Mouse (Mus musculus) liver, embryonic 16.5 days (tissue): ENCODE data around the gene Mxra7. TPM values are rescaled to one million over a fixed set of nuclear protein-coding genes. Genes with fewer than 3 reads are reported as not detected.
A peak's percentile ranks its signal among the peaks of the same experiment; 100 is the strongest.
"Not testable (repeated sequence)": the region's sequence is repeated elsewhere in the genome, so short reads cannot be mapped to it uniquely, and the experiment has no call there.

Experiments used
- ATAC-seq: fragments of 200-750 bp; cut with Nextera tagmentation; 2 replicates; pipeline ENCODE4 v1.8.0; 2017; ENCODE audit warnings: low read depth, mild to moderate bottlenecking, moderate number of reproducible peaks, moderate library complexity
- H3K27ac ChIP-seq: fragments of 300-500 bp; sonication (generic); 2 replicates; pipeline ENCODE4 v1.5.1; 2014; ENCODE audit warnings: mild to moderate bottlenecking, low read length
- H3K27me3 ChIP-seq: fragments of 300-500 bp; sonication (generic); 2 replicates; pipeline ENCODE4 v1.6.1; 2014; ENCODE audit warnings: low read depth, low read length, mixed read lengths; ENCODE audit not compliant: control insufficient read depth, insufficient read depth
- H3K36me3 ChIP-seq: fragments of 300-500 bp; sonication (generic); 2 replicates; pipeline ENCODE4 v1.6.1; 2014; ENCODE audit warnings: mild to moderate bottlenecking; ENCODE audit not compliant: control insufficient read depth, insufficient read depth
- H3K4me1 ChIP-seq: fragments of 300-500 bp; sonication (generic); 2 replicates; pipeline ENCODE4 v1.6.1; 2014; ENCODE audit warnings: low read depth, low read length, mixed read lengths; ENCODE audit not compliant: control insufficient read depth
- H3K4me2 ChIP-seq: fragments of 300-500 bp; sonication (generic); 2 replicates; pipeline ENCODE4 v1.6.1; 2014; ENCODE audit warnings: low read depth, low read length, mixed read lengths
- H3K4me3 ChIP-seq: fragments of 300-500 bp; sonication (generic); 2 replicates; pipeline ENCODE4 v1.5.1; 2014; ENCODE audit warnings: low read depth, mild to moderate bottlenecking, low read length
- H3K9ac ChIP-seq: fragments of 300-500 bp; sonication (generic); 2 replicates; pipeline ENCODE4 v1.6.1; 2014; ENCODE audit warnings: low read depth, low read length
- H3K9me3 ChIP-seq: fragments of 300-500 bp; sonication (generic); replicated peaks from 2 replicates; pipeline ENCODE4 v1.6.1; 2016; ENCODE audit warnings: low read length; ENCODE audit not compliant: control insufficient read depth
- WGBS: fragments of 180-500 bp; shearing (Covaris S2); extraction: QIAGEN DNeasy Blood & Tissue Kit; methylation state at CpG from one replicate; pipeline ENCODE4 v1.1.7; 2014; ENCODE audit not compliant: insufficient replicate concordance; 5-methylcytosine and 5-hydroxymethylcytosine counted together
- polyA plus RNA-seq: library from polyadenylated mRNA; unstranded; fragments of >200 nt; fragmentation: Nextera tagmentation; extraction: Ambion mirVana; gene quantifications from 2 replicates; pipeline ENCODE4 v1.2.1, GENCODE M21; 2015

Gene Mxra7
- polyA plus RNA-seq, 1 experiment from 2014 or later, result 1.4 TPM

- no peak overlapping the region for H3K4me3 ChIP-seq
- H3K36me3 ChIP-seq, result peaks cover 49% of the 10 kb centered on the region
- WGBS, result 70% methylated on average over 7 of the region's 7 CpGs
- H3K4me1 ChIP-seq, result peaks cover 27% of the 10 kb centered on the region
- no peaks in the 10 kb centered on the region for H3K9me3 ChIP-seq
- 0 out of 2 replicates have a peak overlapping the region, but pooled peaks have one; percentile 21 for H3K27ac ChIP-seq
- no peak overlapping the region for H3K4me2 ChIP-seq
- ATAC-seq, result no peak
- no peaks in the 10 kb centered on the region for H3K27me3 ChIP-seq
- no peak overlapping the region for H3K9ac ChIP-seq
Measured at GRCm38 (mm10) chr11:116839601-116840000, 11.8 kb upstream of the Mxra7 start.

GRCm38 (mm10) chr11:116838936-116839335, 11.1 kb upstream of the Mxra7 start:
- H3K4me2 ChIP-seq, result no peak overlapping the region
- H3K36me3 ChIP-seq, result peaks cover 52% of the 10 kb centered on the region
- ATAC-seq, result no peak
- no peak overlapping the region for H3K9ac ChIP-seq
- H3K4me1 ChIP-seq, result peaks cover 23% of the 10 kb centered on the region
- no peak overlapping the region for H3K4me3 ChIP-seq
- no peak overlapping the region for H3K27ac ChIP-seq
- no peaks in the 10 kb centered on the region for H3K9me3 ChIP-seq
- H3K27me3 ChIP-seq, result no peaks in the 10 kb centered on the region
- WGBS, result 82% methylated on average over 14 of the region's 14 CpGs

- no peak for ATAC-seq
- Histone ChIP-seq H3K9me3 (no peaks in the 10 kb centered on the region), H3K9ac (no peak overlapping the region), H3K4me1 (peaks cover 23% of the 10 kb centered on the region), H3K27ac (no peak overlapping the region), H3K4me2 (no peak overlapping the region), H3K36me3 (peaks cover 52% of the 10 kb centered on the region), H3K4me3 (no peak overlapping the region), H3K27me3 (no peaks in the 10 kb centered on the region)
- 82% methylated on average over 10 of the region's 10 CpGs for WGBS
Measured at GRCm38 (mm10) chr11:116837441-116837840, 9.6 kb upstream of the Mxra7 start.

- Histone ChIP-seq H3K4me2 (no peak overlapping the region), H3K9me3 (no peaks in the 10 kb centered on the region), H3K4me3 (no peak overlapping the region), H3K36me3 (peaks cover 52% of the 10 kb centered on the region), H3K9ac (no peak overlapping the region), H3K4me1 (peaks cover 18% of the 10 kb centered on the region), H3K27me3 (no peaks in the 10 kb centered on the region), H3K27ac (no peak overlapping the region)
- WGBS, result 68% methylated on average over 4 of the region's 4 CpGs
- ATAC-seq, result no peak
Measured at GRCm38 (mm10) chr11:116836283-116836682, 8.4 kb upstream of the Mxra7 start.

- H3K4me3 ChIP-seq, result no peak overlapping the region
- no peak for ATAC-seq
- no peaks in the 10 kb centered on the region for H3K9me3 ChIP-seq
- no peak overlapping the region for H3K4me2 ChIP-seq
- no peak overlapping the region for H3K9ac ChIP-seq
- peaks cover 5% of the 10 kb centered on the region for H3K4me1 ChIP-seq
- 70% methylated on average over 1 of the region's 1 CpGs for WGBS
- no peaks in the 10 kb centered on the region for H3K27me3 ChIP-seq
- H3K36me3 ChIP-seq, result peaks cover 45% of the 10 kb centered on the region
- H3K27ac ChIP-seq, result no peak overlapping the region
Measured at GRCm38 (mm10) chr11:116834954-116835353, 7.1 kb upstream of the Mxra7 start.

GRCm38 (mm10) chr11:116832172-116832685, 4.4 kb upstream of the Mxra7 start:
- Histone ChIP-seq H3K4me2 (no peak overlapping the region), H3K9me3 (no peaks in the 10 kb centered on the region), H3K4me3 (no peak overlapping the region), H3K9ac (no peak overlapping the region), H3K27me3 (peaks cover 9% of the 10 kb centered on the region), H3K4me1 (peaks cover 4% of the 10 kb centered on the region), H3K36me3 (peaks cover 24% of the 10 kb centered on the region), H3K27ac (no peak overlapping the region)
- WGBS, result 38% methylated on average over 4 of the region's 4 CpGs
- ATAC-seq, result no peak

- Histone ChIP-seq H3K4me1 (peaks cover 4% of the 10 kb centered on the region), H3K9me3 (no peaks in the 10 kb centered on the region), H3K27me3 (peaks cover 19% of the 10 kb centered on the region), H3K36me3 (no peaks in the 10 kb centered on the region), H3K9ac (no peak overlapping the region), H3K4me2 (peak overlapping the region; percentile 75), H3K27ac (no peak overlapping the region), H3K4me3 (peak overlapping the region; percentile 58)
- WGBS, result 54% methylated on average over 17 of the region's 17 CpGs
- ATAC-seq, result no peak
Measured at GRCm38 (mm10) chr11:116826550-116827504, 1.0 kb downstream of the Mxra7 start.

- Histone ChIP-seq H3K4me2 (no peak overlapping the region), H3K36me3 (no peaks in the 10 kb centered on the region), H3K27me3 (peaks cover 19% of the 10 kb centered on the region), H3K4me3 (no peak overlapping the region), H3K27ac (no peak overlapping the region), H3K9ac (no peak overlapping the region), H3K4me1 (peaks cover 4% of the 10 kb centered on the region), H3K9me3 (no peaks in the 10 kb centered on the region)
- WGBS, result 46% methylated on average over 3 of the region's 5 CpGs
- ATAC-seq, result no peak
Measured at GRCm38 (mm10) chr11:116825230-116825629, 2.6 kb downstream of the Mxra7 start.

GRCm38 (mm10) chr11:116823885-116824284, 4.0 kb downstream of the Mxra7 start:
- 72% methylated on average over 10 of the region's 10 CpGs for WGBS
- not testable (repeated sequence) for H3K36me3 ChIP-seq, H3K9ac ChIP-seq, ATAC-seq, H3K9me3 ChIP-seq, H3K4me2 ChIP-seq, H3K4me1 ChIP-seq, H3K27ac ChIP-seq, H3K4me3 ChIP-seq
- H3K27me3 ChIP-seq, result peaks cover 19% of the 10 kb centered on the region
